Mouse (Mus musculus) spleen, postnatal 36 days (tissue): ENCODE results near the gene Btnl4.
"Not testable (repeated sequence)": the region's sequence is repeated elsewhere in the genome, so short reads cannot be mapped to it uniquely, and the experiment has no call there.

Source experiments
- DNase-seq, 2 experiments: peaks; one replicate each; pipeline ENCODE4 v3.0.0; 2022; ENCODE audit warnings: low spot score in 2 of 2, mixed read lengths in 1 of 2

Gene Btnl4

DNA sequence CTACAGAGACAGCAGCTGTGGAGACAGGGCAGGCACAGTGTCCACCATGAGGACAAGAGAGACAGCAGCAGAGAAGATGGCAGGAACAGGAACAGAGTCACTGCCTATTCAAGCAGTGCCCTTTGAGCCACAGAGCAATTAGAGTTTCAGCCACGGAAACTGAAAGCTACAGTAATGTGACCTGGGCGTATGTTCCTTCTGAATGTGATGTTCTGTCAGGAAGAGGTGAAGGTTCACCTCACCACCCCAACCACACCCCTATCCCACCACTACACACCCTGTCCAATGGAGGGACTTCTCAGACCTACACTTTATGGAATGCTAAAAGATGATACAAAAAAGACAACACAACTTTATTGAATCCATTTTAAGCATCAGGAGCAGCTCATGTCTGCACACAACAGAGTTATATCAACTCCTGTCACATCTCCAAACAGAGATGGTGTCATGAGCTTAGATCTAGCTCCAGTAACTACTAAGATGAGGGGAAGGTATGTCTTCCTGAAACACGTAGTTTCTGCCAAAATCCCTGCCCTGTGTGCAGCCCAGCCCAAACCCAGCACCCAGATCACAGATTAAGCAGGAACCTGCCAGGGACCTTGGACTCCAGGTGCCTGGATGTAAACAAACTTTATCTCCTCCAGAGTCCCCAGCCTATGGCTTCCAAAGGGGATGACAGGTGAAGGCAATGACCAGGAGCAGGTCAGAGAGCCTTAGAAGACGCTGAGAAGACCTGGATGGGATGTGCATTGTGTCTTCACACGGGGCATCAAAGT is at the start of gene Btnl4:
TSS of gene Btnl4 (minus strand) at position 81 of the 776 bp plus-strand sequence.
- DNase-seq = not testable (repeated sequence)

DNA sequence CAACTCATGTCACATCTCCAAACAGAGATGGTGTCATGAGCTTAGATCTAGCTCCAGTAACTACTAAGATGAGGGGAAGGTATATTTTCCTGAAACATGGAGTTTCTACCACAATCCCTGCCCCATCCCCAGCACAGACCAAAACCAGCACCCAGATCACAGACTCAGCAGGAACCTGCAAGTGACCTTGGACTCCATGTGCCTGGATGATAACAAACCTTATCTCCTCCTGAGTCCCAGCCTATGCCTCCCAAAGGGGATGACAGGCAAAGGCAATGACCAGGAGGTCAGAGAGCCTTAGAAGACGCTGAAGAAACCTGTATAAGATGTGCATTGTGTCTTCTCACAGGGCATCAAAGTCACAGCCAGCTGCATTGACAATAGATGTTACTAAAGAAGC is 41.9 kb upstream of the Btnl4 start:
- DNase-seq = no peak

DNA sequence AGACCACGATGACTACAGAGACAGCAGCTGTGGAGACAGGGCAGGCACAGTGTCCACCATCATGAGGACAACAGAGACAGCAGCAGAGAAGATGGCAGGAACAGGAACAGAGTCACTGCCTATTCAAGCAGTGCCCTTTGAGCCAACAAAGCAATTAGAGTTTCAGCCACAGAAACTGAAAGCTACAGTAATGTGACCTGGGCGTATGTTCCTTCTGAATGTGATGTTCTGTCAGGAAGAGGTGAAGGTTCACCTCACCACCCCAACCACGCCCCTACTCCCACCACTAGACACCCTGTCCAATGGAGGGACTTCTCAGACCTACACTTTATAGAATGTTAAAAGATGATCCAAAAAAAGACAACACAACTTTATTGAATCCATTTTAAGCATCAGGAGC is 41.5 kb upstream of the Btnl4 start:
- DNase-seq = not testable (repeated sequence)

DNA sequence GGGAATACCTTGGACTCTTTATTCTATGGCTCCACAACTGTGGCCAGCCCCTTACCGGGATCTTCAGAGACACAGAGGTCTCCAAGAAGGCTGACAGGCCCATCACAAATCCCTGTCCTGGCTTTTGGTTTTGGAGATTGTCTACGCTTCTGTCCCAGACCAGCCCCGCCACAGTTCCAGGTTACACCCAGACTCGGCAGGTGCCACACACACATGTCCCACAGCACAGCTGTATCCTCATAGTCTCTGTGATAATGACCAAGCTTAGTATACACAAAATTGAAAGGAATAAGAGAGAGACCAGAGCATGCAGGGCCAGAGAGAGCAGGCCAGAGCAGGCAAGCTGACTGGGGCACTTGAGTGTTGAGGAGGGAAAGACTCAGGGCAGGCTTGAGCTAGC is 40.7 kb upstream of the Btnl4 start:
- no peak for DNase-seq

DNA sequence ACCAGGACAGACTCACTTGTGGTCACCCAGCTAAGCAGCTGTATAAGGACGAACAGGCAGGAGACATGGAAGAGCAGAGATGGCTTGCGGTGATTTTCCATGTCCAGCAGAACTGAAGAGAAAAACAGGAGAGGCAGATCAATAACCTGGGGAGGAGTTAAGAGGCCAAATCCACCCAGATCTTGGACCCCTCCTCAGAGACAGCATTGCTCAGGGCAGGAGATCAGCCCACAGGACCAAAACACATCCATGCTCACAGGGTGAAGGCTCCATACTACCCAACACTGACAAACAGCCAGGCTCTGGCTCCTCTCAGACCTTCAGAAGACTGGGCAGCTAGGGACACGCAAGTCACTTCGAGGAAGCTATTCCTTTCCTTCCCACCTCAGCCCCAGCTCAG is 40.1 kb upstream of the Btnl4 start, which contains the start of gene Btnl6:
TSS of gene Btnl6 (minus strand) at position 101 of the 400 bp plus-strand sequence.
- DNase-seq = no peak

DNA sequence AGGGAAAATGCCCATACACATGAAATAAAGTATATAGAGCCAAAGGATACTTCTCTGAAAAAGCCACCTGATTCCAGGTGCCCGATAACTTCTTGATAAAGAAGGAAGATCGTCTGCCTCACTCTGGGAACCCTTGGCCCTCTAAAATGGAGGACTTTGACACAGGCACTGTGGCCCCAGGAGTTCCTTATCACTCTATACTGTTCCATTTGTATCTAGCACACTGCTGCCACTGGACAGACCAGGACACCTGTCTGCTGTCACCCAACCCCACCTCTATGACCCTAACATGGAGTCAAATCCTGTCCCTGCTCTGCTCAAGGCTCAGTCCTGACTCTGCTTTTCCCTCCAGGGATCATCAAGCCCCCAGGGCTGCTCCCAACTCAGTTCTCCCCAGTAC is 39.4 kb upstream of the Btnl4 start:
- DNase-seq = no peak

DNA sequence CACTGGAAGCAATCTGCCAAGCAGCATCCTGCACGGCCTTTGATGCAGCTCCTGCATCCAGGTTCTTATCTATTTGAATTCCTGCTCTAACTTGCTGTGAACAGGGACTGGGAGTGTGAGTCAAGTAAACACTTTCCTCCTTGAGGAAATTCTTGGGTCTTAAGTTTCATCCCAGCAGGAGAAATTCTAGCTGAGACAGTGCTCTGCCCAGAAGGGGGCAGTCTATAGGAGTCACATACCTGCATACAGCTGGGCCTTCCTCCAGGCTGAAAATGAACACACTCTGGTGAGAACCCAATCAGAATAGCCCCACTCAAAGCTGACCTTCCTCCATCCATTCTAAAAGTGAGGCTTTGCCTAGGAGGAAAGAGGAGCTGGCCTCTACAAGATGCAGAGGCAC is 34.6 kb upstream of the Btnl4 start:
- DNase-seq = not testable (repeated sequence)

DNA sequence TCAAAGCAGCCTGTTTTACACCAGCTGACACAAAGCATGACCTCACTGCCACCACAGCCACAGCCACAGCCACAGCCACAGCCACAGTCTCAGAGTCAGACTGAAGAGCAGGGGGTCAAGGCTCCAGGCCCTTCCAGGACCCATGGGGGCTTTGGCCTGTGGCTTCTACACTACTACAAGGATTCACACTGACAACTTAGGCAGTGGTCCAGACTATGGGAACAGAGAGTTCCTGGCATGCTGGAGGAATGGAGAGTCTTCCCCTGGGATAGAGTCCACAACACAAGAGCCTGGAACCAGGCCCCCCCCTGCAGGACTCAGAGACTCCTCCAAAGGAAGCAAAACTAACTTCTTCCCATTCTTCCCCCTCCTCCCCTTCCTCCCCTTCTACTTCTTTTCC is 30.5 kb upstream of the Btnl4 start:
- no peak for DNase-seq

DNA sequence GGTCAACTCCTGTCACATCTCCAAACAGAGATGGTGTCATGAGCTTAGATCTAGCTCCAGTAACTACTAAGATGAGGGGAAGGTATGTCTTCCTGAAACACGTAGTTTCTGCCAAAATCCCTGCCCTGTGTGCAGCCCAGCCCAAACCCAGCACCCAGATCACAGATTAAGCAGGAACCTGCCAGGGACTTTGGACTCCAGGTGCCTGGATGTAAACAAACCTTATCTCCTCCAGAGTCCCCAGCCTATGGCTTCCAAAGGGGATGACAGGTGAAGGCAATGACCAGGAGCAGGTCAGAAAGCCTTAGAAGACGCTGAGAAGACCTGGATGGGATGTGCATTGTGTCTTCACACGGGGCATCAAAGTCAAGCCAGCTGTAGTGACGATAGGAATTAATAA is 20.6 kb upstream of the Btnl4 start:
- not testable (repeated sequence) for DNase-seq

DNA sequence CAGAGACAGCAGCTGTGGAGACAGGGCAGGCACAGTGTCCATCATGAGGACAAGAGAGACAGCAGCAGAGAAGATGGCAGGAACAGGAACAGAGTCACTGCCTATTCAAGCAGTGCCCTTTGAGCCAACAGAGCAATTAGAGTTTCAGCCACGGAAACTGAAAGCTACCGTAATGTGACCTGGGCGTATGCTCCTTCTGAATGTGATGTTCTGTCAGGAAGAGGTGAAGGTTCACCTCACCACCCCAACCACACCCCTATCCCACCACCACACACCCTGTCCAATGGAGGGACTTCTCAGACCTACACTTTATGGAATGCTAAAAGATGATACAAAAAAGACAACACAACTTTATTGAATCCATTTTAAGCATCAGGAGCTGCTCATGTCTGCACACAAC is 20.2 kb upstream of the Btnl4 start:
- DNase-seq = not testable (repeated sequence)

DNA sequence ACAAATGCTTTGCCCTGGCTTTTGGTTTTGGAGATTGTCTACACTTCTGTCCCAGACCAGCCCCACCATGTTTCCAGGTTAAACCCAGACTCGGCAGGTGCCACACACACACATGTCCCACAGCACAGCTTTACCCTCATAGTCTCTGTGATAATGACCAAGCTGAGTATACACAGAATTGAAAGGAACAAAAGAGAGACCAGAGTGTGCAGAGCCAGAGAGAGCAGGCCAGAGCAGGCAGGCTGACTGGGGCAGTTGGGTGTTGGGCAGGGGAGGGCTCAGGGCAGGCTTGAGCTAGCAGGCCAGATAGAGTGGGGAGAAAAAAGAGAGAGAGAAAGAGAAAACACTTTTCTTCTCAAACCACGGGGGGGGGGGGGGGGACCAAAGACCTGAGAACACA is 19.4 kb upstream of the Btnl4 start:
- DNase-seq = no peak

DNA sequence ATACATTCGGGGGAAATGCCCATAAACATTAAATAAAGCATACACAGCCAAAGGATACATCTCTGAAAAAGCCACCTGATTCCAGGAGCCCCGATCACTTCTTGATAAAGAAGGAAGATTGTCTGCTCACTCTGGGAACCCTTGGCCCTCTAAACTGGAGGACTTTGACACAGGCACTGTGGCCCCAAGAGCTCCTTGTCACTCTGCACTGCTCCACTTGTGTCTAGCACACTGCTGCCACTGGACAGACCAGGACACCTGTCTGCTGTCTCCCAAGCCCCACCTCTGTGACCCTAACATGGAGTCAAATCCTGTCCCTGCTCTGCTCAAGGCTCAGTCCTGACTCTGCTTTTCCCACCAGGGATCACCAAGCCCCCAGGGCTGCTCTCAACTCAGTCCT is 18.0 kb upstream of the Btnl4 start:
- DNase-seq = not testable (repeated sequence)

DNA sequence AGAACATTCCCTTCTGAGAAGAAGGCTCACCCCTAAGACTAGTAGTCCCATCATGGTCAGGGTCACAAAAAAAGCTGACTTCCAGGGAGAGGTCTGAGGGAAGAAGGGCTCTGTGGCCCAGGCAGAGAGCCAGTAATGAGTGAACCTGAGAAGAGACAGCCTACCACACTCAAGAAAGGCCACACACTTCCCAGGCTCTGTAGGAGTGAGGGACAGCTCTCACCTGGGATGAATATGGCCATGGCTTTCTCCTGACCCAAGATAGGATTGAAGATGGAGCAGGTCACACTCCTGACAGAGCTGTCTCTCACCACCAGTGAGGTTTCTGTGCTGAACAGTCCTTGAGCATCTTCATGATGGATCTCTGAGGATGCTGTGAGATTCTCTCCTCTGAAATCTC is 15.7 kb upstream of the Btnl4 start:
- DNase-seq = no peak

DNA sequence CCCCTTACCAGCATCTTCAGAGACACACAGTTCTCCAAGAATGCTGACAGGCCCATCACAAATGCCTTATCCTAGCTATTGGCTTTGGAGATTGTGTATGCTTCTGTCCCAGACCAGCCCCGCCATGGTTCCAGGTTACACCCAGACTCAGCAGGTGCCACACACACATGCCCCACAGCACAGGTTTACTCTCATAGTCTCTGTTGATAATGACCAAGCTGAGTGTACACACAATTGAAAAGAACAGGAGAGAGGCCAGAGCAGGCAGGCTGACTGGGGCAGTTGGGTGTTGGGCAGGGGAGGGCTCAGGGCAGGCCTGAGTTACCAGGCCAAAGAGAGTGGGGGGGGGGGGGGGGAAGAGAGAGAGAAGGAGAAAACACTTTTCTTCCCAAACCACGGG is 691 bp downstream of the Btnl4 start:
- no peak for DNase-seq

DNA sequence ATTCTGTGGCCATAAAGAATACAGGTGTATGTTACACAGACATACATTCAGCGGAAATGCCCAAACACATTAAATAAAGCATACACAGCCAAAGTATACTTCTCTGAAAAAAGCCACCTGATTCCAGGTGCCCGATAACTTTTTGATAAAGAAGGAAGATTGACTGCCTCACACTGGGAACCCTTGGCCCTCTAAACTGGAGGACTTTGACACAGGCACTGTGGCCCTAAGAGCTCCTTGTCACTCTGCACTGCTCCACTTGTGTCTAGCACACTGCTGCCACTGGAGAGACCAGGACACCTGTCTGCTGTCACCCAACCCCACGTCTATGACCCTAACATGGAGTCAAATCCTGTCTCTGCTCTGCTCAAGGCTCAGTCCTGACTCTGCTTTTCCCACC is 2.1 kb downstream of the Btnl4 start:
- DNase-seq = no peak

DNA sequence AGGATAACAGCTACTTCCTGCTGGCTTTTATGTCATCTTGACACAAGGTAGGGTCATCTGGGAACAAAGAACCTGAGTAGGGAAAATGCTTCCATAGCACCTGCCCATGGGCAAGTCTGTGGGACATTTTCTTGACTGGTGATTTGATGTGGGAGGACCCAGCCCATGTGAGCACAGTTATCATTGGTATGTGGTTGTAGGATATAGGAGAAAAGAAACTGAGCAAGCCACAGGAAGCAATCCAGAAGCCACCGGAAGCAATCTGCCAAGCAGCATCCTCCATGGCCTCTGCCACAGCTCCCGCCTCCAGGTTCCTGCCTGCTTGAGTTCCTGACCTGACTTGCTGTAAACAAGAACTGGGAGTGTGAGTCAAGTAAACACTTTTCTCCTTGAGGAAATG is 6.6 kb downstream of the Btnl4 start:
- DNase-seq = no peak

DNA sequence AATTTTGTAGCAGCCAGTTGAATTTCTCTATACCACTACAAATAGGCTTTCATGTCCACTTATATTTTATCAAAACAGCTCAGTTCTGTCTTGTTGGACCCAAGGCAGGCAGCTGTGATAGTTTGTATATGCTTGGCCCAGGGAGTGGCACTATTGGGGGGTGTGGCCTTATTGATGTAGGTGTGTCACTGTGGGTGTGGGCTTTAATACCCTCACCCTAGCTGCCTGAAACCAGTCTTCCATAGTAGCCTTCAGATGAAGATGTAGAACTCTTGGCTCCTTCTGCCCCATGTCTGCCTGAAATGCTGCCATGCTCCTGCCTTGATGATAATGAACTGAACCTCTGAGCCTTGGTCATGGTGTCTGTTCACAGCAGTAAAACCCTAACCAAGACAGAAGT is 11.2 kb downstream of the Btnl4 start:
- not testable (repeated sequence) for DNase-seq

DNA sequence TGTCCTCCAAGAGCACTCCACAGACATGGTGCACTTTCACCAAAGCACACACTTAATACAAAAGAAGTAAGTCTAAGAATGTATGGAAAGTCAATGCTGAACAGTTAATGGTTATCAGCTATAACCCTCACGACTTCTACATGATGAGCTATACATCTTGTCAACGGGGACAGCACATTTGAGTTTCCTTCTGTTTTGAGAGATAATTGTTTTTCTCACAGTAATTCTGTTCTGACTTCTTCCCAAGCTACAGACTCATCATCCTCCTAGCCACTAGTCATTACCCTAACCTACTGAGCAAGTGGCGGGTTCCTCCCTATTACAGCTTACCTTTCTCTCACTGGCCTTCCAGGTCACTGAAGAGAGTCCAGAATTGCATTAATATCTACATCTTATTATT is 17.9 kb downstream of the Btnl4 start:
- no peak for DNase-seq

DNA sequence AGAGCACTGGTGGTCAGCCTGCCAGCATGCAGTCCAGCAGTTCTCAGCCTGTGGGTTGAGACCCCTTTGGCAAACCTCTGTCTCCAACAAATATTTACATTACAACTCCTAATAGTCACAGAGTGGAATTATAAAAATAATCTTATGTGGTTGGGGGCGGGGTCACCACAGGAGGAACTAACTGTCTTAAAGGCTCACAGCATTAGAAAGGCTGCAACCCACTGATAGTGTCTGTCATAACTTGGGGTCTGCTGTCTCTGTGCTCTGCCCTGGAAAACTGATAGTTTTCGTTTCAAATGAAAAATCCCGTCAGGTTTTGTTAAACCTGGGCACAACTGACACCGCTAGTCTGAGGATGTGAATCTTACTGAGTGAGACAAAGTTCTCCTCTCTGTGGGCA is 19.4 kb downstream of the Btnl4 start:
- DNase-seq = no peak

DNA sequence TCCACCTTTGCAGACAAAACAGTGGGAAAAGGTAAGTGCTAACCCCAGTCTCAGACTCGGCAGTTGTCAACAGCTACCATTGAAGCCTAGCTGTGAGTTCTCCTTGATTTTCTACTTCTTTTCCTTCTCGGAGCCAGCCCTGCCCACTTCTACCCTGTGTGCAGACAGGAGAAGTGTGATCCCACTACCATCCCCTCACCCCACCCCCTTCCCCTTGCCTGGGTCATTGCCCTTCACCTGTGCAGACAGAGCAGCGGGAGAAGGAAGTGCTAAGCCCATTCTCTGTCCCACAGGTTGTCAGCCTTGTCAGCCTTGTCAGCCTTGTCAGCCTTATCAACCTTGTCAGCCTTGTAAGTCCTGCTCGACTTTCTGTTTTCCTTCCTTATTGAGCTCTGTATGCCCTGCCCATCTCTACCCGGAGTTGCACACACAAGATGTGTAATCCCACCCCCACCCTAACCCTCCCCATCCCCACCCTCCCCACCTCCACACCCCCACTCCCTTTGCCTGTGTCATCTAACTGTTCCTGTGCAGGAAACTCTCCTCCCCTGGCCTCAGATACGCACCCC is 28.6 kb downstream of the Btnl4 start:
- no peak for DNase-seq

DNA sequence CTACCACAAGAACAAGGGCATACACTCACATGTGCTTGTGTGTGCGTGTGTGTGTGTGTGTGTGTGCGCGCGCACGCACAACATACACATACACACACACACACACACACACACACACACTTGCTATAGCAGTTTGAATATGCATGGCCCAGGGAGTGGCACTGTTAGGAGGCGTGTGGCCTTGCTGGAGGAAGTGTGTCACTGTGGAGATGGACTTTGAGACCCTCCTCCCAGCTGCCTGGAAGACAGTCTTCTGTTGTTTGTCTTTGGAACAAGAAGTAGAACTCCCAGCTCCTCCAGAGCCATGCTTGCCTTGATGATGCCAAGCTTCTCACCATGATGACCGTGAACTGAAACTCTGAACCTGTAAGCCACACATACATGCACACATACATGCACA is 35.1 kb downstream of the Btnl4 start:
- no peak for DNase-seq

DNA sequence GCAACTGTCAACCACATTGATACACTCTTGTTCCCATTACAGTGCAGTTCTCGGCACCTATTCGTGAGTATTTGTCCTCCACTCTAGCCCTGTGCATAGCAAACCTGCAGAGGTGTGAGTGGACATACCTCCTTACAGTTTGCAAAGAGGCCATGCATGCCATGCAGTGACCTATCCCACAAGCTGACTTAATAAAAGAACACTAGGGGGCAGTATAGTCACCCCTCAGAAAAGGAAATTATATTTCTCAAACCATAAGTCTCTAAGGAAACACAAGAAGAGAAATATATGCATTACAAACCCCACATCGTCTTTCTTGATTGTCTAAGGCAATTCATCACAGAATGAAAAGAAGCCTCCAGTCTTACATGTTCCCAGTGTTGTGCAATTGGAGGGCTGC is 37.3 kb downstream of the Btnl4 start:
- peak in 1 of 2 experiments; percentile 14 for DNase-seq

DNA sequence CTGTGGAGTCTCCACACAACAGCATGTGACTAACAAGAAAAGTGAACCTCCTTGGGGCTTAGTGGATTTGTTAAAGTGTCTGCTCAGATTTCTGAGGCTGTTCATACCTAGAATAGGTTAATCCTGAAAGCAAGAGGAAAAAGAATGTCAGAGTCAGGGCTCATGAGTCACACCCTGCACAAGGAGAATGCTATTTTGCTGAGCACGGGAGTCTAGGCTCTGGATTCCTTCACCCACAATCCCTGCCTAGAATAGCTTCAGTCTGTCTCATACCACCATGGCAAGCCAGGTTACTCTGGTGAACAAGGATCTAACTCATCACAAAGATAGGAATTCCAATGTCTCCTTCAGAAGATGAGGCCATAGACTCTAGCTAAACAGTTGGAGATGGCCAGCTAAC is 38.5 kb downstream of the Btnl4 start:
- no peak for DNase-seq

DNA sequence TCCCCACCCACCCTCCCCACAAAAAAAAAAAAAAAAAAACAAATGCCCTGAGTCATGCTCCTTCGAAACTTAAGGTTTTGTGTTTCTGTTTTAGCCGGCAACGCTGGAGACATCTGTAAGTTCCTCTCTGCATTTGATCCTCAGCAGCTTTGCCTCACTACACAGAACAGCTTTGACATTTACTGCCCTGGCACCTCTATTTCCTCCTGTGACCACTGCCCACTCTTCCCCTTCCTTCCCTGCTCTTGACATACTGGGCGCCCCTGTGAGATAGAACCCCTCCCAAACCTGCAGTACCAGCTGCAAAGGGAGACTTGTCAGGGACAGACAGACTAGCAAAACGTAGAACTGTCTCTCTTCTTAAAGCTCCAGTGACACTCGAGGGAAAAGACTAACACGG is 39.5 kb downstream of the Btnl4 start:
- no peak for DNase-seq
